Mouse (Mus musculus): Measurements from ENCODE around the gene Slc38a1. TPM values are rescaled to one million over a fixed set of nuclear protein-coding genes. Genes with fewer than 3 reads are reported as not detected.

Gene Slc38a1
- total RNA-seq (2021): 10 to 100 TPM; 19.6 to 23.8 TPM
- long read RNA-seq, experiment 1, full-length matches to known transcripts: 2 of 6 reads
- long read RNA-seq, experiment 1, partial matches to known transcripts: 1 of 6 reads
- long read RNA-seq, experiment 1, other reads (novel, unspliced or antisense): 3 of 6 reads
- long read RNA-seq, experiment 2, full-length matches to known transcripts: 7 of 17 reads
- long read RNA-seq, experiment 2, partial matches to known transcripts: 2 of 17 reads
- long read RNA-seq, experiment 2, other reads (novel, unspliced or antisense): 8 of 17 reads

DNA sequence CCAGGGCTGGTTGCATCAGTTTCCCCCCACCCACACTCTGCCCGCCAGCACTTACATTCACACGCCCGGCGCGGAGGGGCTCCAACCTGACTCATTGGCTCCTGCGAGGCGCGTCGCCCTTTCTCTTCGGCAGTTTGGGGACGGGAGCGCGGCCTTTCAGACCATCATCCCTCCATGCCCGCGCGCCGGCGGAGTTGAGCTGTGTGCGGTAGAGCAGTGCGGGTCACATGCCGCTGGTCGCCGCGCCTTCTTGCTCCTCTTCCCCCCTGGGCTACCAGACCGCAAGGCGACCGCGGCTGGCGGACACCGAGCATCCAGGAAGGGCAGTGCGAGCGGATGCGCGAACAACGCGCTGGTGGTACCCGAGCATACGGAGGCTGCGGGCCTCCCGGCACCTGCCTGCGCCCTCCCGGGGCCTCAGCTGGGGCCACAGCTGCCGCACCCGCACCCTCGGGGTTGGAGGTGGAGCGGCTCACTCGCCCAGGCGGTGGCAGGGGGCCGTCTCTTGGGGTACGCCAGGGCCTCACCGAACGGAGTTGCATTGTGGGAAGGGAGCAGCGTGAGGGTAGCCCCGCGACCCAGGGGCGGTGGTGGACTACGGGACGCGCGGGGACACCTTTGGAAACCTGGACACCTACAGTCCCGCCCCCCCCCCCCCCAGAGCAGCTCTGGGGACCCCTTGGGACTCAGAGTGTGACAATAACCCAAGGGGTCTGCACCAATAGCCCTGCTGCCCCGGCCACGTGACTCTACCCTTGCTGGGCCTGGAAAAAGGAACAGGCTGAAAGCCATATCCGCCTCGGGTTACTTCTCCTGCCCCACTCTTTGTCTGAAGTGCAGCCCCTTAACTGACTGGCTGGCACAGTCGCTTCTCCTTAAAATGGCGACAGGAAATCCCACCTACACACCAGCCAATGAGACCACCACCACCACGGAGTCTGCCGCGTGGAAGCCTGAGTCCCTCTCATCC lies at the start of gene Slc38a1:
Gene Slc38a1 (minus strand): TSS at position 478 of the 970 bp plus-strand sequence.
- DNase-seq (ENCODE audit: low spot score in 2 of 2): peak; percentile 39 to 54

DNA sequence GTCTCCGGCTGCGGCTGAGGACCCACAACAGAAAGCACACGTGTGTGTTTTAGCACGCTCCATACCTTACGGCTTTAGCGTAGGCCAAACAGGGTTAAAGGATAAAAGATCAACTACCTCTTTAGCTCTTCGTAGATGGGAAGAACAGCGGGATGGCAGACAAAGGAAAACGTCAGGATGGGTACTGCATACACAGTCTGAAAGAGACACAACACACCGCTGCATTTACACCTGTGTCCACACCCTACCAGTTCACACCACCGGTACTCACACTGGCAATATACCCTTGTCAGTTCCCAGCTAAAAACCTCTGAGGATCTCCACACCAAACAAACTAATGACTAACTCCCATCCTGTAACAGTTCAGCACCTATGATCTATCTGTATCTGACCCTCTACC lies 49.7 kb upstream of the Slc38a1 start:
- no peak for DNase-seq (ENCODE audit: low spot score in 2 of 2)

DNA sequence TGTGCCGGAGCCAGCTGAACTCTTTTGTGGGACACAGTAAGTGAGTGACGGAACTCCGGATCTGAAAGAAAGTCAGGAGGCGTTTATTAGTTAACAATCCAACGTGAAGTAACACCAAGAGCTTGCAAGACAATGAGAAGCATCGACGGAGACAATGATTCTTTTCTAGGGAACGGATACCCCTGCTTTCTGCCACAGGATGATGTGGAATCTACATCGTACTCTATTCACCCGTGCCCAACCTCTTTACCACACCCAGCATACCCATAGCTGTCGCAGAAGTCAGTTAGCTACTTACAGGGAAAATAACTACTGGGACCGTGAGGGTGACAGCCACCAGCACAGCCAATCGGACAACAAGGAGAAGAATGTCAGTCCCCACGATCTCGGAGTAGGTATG lies 48.7 kb upstream of the Slc38a1 start:
- no peak for DNase-seq (ENCODE audit: low spot score in 2 of 2)

DNA sequence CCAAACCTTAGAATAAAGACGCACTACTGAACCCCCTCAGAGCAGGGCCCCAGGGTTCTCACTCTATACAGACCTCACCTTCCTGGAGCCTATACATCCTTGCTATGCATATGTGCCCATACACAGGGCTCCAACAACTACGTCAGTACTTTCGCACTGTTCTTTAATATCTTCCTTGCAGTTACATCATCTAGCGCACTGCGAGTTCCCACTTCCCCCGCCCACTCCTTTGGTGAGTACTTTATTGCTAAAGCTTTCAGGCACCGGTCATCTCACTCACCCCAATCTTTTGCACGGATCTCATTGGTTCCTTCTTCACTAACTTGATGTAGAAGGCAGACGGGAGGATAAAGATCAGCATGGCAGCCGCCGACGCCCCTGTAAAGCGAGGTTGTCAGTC lies 48.1 kb upstream of the Slc38a1 start:
- DNase-seq (ENCODE audit: low spot score in 2 of 2): no peak

DNA sequence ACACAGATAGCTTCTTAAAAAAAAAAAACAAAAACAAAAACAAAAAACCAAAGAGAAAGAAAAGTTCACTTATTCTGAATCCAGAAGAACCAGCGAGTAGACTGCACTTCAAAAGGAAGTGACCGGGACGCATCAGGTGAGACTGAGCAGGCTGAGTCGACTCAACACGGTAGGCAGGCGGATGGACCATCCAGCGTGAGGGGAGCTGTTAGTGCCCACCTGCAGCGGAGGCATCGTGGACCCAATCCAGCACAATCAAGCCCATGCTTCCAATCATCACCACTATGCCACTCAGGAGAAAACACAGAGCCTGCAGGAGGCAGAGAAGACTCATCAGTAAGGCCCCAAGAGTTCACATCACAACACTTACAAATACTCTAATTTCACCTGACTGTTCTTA lies 47.2 kb upstream of the Slc38a1 start:
- DNase-seq (ENCODE audit: low spot score in 2 of 2): no peak

DNA sequence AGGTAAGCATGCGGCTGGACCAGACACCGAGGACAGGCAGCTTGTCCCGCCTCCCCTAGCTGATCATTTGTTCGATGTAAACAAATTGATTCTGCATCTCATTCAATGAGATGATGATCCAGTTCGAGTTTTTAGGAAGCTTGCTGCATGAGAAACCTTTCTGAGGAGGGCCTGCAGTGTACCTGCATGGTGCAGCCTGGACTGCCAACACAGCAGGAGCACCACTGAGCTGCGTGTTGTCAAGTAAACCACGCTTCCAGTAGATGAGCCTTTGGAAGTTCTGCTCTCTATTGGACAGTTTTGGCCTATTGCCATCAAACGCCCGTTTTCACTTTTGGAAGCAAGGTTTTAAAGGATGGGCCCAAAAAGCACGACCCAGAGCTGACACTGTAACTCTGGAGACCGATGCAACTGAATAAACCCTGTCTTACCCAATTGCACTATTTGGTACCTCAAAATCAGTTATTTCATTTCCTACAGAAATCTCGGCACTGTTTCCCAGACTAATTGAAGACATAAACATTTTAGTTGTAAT lies 46.1 kb upstream of the Slc38a1 start:
- no peak for DNase-seq (ENCODE audit: low spot score in 2 of 2)

DNA sequence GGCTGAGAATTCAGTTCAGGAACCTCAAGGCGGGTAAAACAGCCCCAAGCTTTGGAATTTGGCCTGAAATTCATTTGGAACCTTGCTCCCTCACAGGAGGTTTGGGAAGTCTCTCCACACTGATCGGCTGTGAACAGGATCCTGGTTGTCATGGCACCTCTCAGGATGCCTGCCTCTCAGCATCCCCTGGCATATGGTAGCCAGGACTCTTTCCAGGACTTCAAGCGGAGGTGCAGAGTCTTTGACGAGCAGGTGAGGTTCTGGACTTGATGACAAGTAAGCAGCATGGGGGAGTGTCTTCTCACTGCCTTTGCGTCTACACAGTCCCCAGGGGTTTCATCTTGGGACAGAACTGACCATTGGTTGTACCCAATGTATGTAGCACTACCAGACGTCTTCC lies 45.3 kb upstream of the Slc38a1 start:
- no peak for DNase-seq (ENCODE audit: low spot score in 2 of 2)

DNA sequence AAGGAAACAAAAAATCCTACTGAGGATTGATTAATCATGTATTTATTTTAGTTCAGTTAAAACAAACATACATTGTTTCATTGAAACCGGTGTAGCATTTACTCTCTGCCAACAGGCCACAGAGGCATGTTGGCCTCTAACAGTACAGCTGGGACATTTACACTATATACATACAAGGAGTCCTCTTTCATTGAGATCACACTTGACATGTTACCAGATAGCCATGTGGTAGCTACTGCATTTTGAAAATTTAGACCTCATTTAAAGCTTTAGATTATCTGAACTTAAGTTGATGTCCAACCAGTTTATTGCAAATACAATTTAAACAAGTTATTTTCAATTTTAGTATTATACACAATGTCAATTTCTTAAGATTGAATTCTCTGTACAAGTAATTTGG lies 44.7 kb upstream of the Slc38a1 start:
- no peak for DNase-seq (ENCODE audit: low spot score in 2 of 2)

DNA sequence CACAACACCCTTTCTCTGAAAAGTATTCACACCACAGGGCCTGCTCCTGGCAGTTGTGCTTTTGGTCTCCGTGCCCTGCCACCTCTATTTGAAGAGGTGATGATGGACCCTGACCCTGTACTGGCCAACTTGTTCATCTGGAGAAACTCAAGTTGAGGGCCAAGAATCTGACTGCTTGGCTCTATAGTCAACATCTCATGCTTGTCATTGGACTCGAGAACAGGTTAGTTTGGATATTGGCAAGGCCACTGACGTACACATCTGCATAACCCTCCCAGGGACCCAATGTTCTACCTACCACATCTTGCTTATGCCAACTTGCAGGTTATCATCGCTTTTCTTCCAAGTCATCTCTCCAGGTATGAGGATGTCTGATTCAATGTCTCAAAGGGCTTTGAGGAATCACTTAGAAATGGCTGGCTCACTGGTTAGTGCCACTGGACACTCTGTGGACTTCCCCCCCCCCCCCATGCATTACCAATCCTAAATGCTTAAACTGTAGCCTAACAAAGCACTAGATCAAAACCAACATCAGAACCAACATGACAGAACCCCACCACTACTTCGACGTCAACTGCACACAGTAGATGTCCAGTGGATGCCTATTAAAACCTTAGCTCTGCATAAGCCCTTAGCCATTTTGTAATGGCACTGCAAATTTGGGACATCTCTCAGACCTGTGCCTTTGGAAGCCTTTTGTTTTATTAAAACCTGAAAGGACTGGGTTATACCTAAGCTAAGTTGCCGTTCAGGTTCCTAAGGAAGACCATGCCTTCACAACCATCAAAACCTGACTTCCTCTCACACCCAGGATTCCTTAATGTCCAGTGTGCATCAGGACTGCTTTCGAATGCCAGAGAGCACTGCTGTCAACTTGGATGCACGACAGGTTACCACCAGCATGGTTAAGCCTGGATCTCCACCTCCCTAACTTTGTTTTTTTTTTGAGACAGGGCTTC lies 43.8 kb upstream of the Slc38a1 start:
- no peak for DNase-seq (ENCODE audit: low spot score in 2 of 2)

DNA sequence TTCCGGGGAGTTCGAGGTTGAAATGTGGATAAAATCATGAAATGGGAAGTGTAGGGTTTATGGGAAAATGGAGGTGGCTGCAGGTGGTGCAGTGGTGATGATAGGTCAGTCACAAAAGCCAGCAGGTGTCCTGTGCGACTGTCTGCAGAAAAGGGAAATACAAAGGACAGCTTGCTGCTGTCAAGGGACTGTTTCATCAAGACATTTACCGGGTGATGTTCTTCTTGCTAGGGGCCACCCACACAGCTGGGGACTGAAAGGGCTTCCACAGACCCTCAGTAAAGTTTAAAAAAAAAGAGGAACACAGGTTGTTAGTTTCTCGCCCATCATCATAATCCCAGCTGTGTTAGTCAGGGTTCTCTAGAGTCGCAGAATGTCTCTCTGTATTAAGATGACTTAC lies 42.6 kb upstream of the Slc38a1 start:
- DNase-seq (ENCODE audit: low spot score in 2 of 2): no peak

DNA sequence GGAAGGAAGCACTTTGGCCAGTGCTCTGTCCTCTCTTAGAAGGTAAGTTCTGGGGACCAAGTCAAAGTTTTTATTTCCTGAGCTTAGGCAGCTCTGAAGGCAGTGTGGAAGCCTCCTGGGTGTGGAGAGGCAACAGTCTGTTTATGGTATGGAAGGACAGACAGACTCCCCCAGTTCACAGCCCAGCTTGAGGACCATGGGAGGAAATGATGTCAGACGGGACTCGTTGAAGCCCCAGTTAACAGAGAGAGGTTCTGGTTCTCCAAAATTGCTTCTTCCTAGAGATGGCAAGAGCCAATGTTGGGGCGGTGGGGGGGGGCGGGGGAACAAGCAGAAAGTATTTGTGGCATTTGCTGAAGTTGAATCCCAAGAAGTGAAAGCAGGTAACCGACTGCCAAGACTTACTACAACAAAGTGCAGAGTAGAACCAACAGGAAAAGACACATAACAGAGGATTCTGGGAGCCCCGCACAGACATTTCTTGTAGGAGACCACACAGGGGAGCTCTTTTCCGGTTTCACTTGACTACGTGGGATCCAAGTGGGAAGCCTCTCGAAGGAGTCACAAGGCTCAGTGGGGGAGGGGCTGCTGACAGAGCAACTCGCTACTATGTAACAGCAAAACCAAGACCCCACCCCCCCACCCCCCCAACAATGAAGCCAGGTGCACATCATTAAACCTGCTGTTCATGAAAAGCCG lies 41.6 kb upstream of the Slc38a1 start:
- peak in 1 of 2 experiments; percentile 59 for DNase-seq (ENCODE audit: low spot score in 2 of 2)

DNA sequence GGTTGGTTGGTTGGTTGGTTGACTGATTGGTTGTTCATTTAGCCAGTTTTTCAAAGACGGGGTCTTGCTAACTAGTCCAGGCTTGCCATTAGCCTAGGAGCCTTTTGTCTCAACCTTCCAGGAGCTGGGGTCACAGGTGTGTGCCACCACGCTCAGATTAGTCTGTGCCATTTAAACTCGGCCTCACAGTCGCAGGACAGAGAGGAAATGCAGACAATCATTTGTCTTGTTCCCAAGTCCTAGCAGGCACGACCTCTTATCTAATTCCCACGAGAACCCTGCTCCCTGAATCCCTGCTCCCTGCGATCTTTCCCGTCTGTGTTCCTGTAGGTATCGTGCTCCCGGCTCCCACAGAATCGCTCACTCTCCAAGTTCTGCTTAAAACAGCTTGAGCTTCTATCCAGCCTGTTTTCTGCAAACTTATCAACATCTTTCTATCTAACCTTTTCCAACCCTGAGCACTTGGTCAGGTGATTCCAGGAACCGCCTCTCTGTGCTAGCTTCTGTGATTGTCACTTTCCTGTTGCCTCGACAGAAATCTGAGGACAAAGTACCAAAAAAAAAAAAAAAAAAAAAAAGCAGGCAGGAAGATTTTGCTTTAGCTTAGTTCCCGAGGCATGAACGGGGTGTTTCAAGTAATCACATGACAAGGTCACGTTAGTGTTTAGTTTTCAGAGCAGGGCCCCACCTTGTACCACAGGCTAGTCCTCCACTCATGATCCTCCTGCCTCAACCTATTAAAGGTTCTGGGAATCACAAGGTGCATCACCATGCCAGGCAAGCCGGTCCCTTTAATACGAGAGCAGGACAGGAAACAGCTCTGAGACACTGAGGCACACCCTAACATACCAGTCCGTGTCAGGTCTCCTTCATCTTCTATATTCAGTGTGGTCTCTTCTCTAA lies 36.4 kb upstream of the Slc38a1 start:
- no peak for DNase-seq (ENCODE audit: low spot score in 2 of 2)

DNA sequence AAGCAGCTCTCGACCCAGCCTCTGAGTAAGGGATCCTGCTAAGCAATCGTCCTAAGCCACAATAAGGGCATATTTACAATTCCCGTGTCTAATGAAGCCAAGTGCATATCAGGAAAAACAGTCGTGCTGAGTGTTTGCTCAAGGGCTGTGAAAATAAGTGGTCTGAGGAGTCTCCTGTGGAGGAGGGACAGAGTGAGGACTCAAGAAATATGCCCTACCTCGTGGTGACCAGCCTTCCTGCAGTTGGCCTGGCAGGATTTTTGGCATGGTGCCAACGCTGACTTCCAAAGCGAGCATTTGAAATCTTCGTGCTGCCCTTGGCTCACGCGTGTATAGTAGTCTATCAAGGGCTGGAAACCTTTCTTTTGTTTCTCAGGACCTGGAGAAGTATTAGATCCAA lies 33.8 kb upstream of the Slc38a1 start:
- DNase-seq (ENCODE audit: low spot score in 2 of 2): peak in 1 of 2 experiments; percentile 42

DNA sequence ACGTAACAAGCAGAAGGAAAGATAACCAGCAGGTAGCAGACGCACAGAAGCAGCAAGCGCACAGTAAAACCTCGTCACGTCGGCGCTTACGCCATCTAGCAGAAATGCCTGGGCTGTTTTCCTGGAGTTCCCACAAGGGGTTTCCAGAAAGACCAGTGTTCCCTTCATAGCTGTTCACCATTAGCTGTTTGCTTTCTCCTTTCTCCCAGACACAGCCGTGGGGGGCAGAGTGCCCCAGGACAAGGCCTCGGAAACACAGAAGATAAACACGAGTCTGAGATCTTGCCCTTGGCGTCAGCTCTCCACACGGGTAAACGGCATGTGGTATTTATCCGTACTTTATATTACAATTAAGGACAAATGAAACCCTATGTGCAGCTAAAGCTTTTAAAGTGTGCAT lies 33.0 kb upstream of the Slc38a1 start:
- no peak for DNase-seq (ENCODE audit: low spot score in 2 of 2)

DNA sequence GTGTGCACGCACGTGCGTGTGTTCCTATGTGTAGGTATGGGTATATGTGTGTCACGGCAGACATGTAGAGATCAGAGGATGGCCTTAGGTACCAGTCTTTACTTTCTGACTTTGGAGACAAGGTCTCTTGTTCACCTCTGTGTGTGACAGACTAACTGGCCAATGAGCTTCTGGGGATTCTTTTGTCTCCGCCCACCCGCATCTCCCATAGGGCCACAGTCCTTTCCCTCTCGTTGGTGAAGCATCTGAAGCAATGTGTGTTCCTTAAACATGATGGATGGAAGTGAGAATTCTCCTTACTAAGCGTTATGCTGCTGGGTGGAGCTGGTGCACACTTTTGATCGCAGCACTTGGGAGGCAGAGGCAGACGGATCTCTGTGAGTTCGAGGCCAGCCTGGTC lies 32.3 kb upstream of the Slc38a1 start:
- no peak for DNase-seq (ENCODE audit: low spot score in 2 of 2)

DNA sequence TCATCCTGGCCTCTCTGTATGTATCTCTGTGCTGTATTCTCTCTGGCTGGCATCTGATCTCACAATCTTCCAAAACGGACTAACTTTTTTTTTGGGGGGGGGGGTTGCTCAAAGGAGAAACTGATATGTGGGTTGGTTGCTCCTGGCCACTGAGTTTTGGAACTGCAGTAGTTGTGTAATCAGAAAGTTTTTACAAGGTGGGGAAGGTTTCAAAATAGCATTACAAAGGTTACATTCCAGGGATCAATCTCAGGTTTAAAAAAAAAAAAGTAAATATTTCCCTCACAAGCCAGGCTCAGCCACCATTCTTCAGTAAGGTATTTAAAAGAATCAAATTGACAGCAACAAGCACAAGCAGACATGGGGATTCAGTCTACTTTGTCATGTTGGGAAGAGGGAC lies 31.4 kb upstream of the Slc38a1 start:
- no peak for DNase-seq (ENCODE audit: low spot score in 2 of 2)

DNA sequence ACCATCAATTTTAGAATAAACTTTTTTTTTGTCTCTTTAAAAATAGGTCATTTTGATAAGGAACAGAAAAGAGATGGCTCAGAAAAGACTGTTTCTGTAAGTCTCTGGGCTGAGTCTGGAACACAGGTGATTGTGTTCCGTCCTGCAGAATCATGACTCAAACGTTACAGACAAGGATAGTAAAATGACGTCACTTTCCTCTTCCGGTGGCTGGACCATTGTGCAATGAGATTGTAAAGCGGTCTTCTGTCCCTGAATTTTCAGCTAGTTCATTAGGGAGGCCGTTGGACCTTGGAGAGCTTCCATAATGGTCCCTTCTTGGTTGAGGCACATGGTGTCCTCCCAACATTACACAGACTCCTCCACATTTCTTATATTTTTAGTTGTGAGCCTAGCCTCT lies 27.0 kb upstream of the Slc38a1 start:
- no peak for DNase-seq (ENCODE audit: low spot score in 2 of 2)

DNA sequence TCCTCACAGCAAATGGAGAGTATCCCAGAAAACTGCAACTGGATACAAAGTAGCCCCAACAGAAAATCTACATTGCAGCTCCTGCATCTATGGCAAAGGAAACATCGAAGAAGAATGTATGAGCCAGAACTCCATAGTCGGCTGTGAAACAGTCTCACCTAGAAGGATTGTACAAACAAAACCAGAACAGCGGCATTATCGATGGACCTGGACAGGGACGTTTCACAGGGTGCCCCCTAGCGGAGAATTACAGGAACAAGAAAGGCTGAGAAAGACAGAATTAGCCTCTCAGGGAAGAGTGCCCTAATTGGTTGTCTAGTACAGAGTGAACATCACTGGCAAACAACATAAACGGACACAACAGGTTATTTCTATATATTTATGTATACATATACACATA lies 23.9 kb upstream of the Slc38a1 start:
- peak in 1 of 2 experiments; percentile 71 for DNase-seq (ENCODE audit: low spot score in 2 of 2)

DNA sequence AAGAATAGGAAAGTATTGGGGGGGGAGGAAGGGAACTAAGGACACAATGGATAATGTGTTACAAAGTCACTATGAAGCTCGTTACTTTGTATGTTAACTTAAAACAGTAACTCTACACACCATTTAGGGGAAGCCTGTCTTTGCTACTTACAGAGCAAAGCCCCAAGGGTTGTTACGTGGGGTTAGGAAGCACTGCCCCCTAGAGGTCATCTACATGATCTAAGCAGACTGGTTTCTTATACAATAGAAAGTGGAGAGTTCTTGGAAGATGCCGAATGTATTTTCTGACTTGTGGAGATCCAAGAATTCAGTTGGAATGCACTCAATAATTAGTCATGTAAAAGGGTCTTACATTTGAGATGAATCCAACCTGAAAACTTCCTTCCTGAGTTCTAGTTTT lies 23.2 kb upstream of the Slc38a1 start:
- DNase-seq (ENCODE audit: low spot score in 2 of 2): peak in 1 of 2 experiments; percentile 77

All from gastrocnemius, postnatal 4 days (tissue).